Mouse (Mus musculus): Measurements from ENCODE around the gene Ofcc1. TPM values are rescaled to one million over a fixed set of nuclear protein-coding genes. Genes with fewer than 3 reads are reported as not detected.

The Ofcc1 gene
- not detected in 2 replicates for polyA plus RNA-seq (2014; fragmentation: Nextera tagmentation; extraction: Ambion mirVana)

- 76% methylated on average over 3 of the region's 3 CpGs for WGBS
- no peak for ATAC-seq (ENCODE audit: insufficient read depth, low FRiP score, low TSS enrichment)
- H3K9me3 ChIP-seq (ENCODE audit: control insufficient read depth, low read length): no peaks in the 10 kb centered on the region
- no peaks in the 10 kb centered on the region for H3K27me3 ChIP-seq (ENCODE audit: control insufficient read depth, insufficient read depth, low read length)
- H3K9ac ChIP-seq (ENCODE audit: low read length): no peak within 1 kb of the TSS
- H3K27ac ChIP-seq (ENCODE audit: low read depth, low read length): no peak within 1 kb of the TSS
- H3K36me3 ChIP-seq (ENCODE audit: control insufficient read depth, insufficient read depth, low read length): no peaks in the 10 kb centered on the region
- no peak for DNase-seq (ENCODE audit: low spot score)
- no peak within 1 kb of the TSS for H3K4me2 ChIP-seq (ENCODE audit: low read depth)
- no peaks in the 10 kb centered on the region for H3K4me1 ChIP-seq (ENCODE audit: control insufficient read depth, insufficient read depth, low read length)
- H3K4me3 ChIP-seq (ENCODE audit: low read depth, low read length): no peak within 1 kb of the TSS
These were observed at the start of gene Ofcc1 for GRCm38 (mm10) chr13:40361288-40361687. Gene Ofcc1 (minus strand): TSS chr13:40361450.

- H3K9ac ChIP-seq (ENCODE audit: low read length): no peak overlapping the region
- 94% methylated on average over 8 of the region's 8 CpGs for WGBS
- H3K27me3 ChIP-seq (ENCODE audit: control insufficient read depth, insufficient read depth, low read length): no peaks in the 10 kb centered on the region
- no peak overlapping the region for H3K4me3 ChIP-seq (ENCODE audit: low read depth, low read length)
- no peaks in the 10 kb centered on the region for H3K9me3 ChIP-seq (ENCODE audit: control insufficient read depth, low read length)
- no peak overlapping the region for H3K4me2 ChIP-seq (ENCODE audit: low read depth)
- H3K4me1 ChIP-seq (ENCODE audit: control insufficient read depth, insufficient read depth, low read length): no peaks in the 10 kb centered on the region
- no peak overlapping the region for H3K27ac ChIP-seq (ENCODE audit: low read depth, low read length)
- DNase-seq (ENCODE audit: low spot score) (no peak), ATAC-seq (ENCODE audit: insufficient read depth, low FRiP score, low TSS enrichment) (no peak)
- H3K36me3 ChIP-seq (ENCODE audit: control insufficient read depth, insufficient read depth, low read length): no peaks in the 10 kb centered on the region
These were observed 28.9 kb upstream of the Ofcc1 start for GRCm38 (mm10) chr13:40390120-40390519.

GRCm38 (mm10) chr13:40387446-40387845 is 26.2 kb upstream of the Ofcc1 start:
- 58% methylated on average over 4 of the region's 4 CpGs for WGBS
- ATAC-seq (ENCODE audit: insufficient read depth, low FRiP score, low TSS enrichment) (no peak), DNase-seq (ENCODE audit: low spot score) (no peak)
- H3K9ac ChIP-seq (ENCODE audit: low read length): no peak overlapping the region
- H3K4me2 ChIP-seq (ENCODE audit: low read depth): no peak overlapping the region
- no peaks in the 10 kb centered on the region for H3K27me3 ChIP-seq (ENCODE audit: control insufficient read depth, insufficient read depth, low read length)
- no peaks in the 10 kb centered on the region for H3K4me1 ChIP-seq (ENCODE audit: control insufficient read depth, insufficient read depth, low read length)
- no peak overlapping the region for H3K4me3 ChIP-seq (ENCODE audit: low read depth, low read length)
- no peak overlapping the region for H3K27ac ChIP-seq (ENCODE audit: low read depth, low read length)
- no peaks in the 10 kb centered on the region for H3K36me3 ChIP-seq (ENCODE audit: control insufficient read depth, insufficient read depth, low read length)
- H3K9me3 ChIP-seq (ENCODE audit: control insufficient read depth, low read length): no peaks in the 10 kb centered on the region

- Histone ChIP-seq H3K36me3 (ENCODE audit: control insufficient read depth, insufficient read depth, low read length) (no peaks in the 10 kb centered on the region), H3K9me3 (ENCODE audit: control insufficient read depth, low read length) (no peaks in the 10 kb centered on the region), H3K4me2 (ENCODE audit: low read depth) (no peak overlapping the region), H3K4me3 (ENCODE audit: low read depth, low read length) (no peak overlapping the region), H3K27me3 (ENCODE audit: control insufficient read depth, insufficient read depth, low read length) (no peaks in the 10 kb centered on the region), H3K9ac (ENCODE audit: low read length) (no peak overlapping the region), H3K27ac (ENCODE audit: low read depth, low read length) (no peak overlapping the region), H3K4me1 (ENCODE audit: control insufficient read depth, insufficient read depth, low read length) (no peaks in the 10 kb centered on the region)
- 59% methylated on average over 3 of the region's 4 CpGs for WGBS
- DNase-seq (ENCODE audit: low spot score): no peak
- ATAC-seq (ENCODE audit: insufficient read depth, low FRiP score, low TSS enrichment): no peak
These were observed 23.7 kb upstream of the Ofcc1 start for GRCm38 (mm10) chr13:40384962-40385361.

GRCm38 (mm10) chr13:40376773-40377172 is 15.5 kb upstream of the Ofcc1 start:
- Histone ChIP-seq H3K4me1 (ENCODE audit: control insufficient read depth, insufficient read depth, low read length) (no peaks in the 10 kb centered on the region), H3K4me2 (ENCODE audit: low read depth) (no peak overlapping the region), H3K27me3 (ENCODE audit: control insufficient read depth, insufficient read depth, low read length) (no peaks in the 10 kb centered on the region), H3K9ac (ENCODE audit: low read length) (no peak overlapping the region), H3K27ac (ENCODE audit: low read depth, low read length) (no peak overlapping the region), H3K9me3 (ENCODE audit: control insufficient read depth, low read length) (no peaks in the 10 kb centered on the region), H3K4me3 (ENCODE audit: low read depth, low read length) (no peak overlapping the region), H3K36me3 (ENCODE audit: control insufficient read depth, insufficient read depth, low read length) (no peaks in the 10 kb centered on the region)
- WGBS: 82% methylated on average over 5 of the region's 5 CpGs
- DNase-seq (ENCODE audit: low spot score): no peak
- ATAC-seq (ENCODE audit: insufficient read depth, low FRiP score, low TSS enrichment): no peak

GRCm38 (mm10) chr13:40366762-40367161 is 5.5 kb upstream of the Ofcc1 start:
- WGBS: 87% methylated on average over 11 of the region's 11 CpGs
- H3K4me1 ChIP-seq (ENCODE audit: control insufficient read depth, insufficient read depth, low read length): no peaks in the 10 kb centered on the region
- H3K27me3 ChIP-seq (ENCODE audit: control insufficient read depth, insufficient read depth, low read length): no peaks in the 10 kb centered on the region
- H3K27ac ChIP-seq (ENCODE audit: low read depth, low read length): no peak overlapping the region
- H3K36me3 ChIP-seq (ENCODE audit: control insufficient read depth, insufficient read depth, low read length): no peaks in the 10 kb centered on the region
- no peak for ATAC-seq (ENCODE audit: insufficient read depth, low FRiP score, low TSS enrichment)
- H3K9ac ChIP-seq (ENCODE audit: low read length): no peak overlapping the region
- H3K4me2 ChIP-seq (ENCODE audit: low read depth): no peak overlapping the region
- no peak overlapping the region for H3K4me3 ChIP-seq (ENCODE audit: low read depth, low read length)
- H3K9me3 ChIP-seq (ENCODE audit: control insufficient read depth, low read length): no peaks in the 10 kb centered on the region
- no peak for DNase-seq (ENCODE audit: low spot score)

GRCm38 (mm10) chr13:40364855-40365254 is 3.6 kb upstream of the Ofcc1 start:
- H3K4me2 ChIP-seq (ENCODE audit: low read depth): no peak overlapping the region
- H3K27ac ChIP-seq (ENCODE audit: low read depth, low read length): no peak overlapping the region
- H3K9ac ChIP-seq (ENCODE audit: low read length): no peak overlapping the region
- no peaks in the 10 kb centered on the region for H3K9me3 ChIP-seq (ENCODE audit: control insufficient read depth, low read length)
- H3K27me3 ChIP-seq (ENCODE audit: control insufficient read depth, insufficient read depth, low read length): no peaks in the 10 kb centered on the region
- ATAC-seq (ENCODE audit: insufficient read depth, low FRiP score, low TSS enrichment) (no peak), DNase-seq (ENCODE audit: low spot score) (no peak)
- no peak overlapping the region for H3K4me3 ChIP-seq (ENCODE audit: low read depth, low read length)
- WGBS: 56% methylated on average over 4 of the region's 4 CpGs
- no peaks in the 10 kb centered on the region for H3K36me3 ChIP-seq (ENCODE audit: control insufficient read depth, insufficient read depth, low read length)
- no peaks in the 10 kb centered on the region for H3K4me1 ChIP-seq (ENCODE audit: control insufficient read depth, insufficient read depth, low read length)

GRCm38 (mm10) chr13:40360692-40361091 is 558 bp downstream of the Ofcc1 start:
- H3K4me3 ChIP-seq (ENCODE audit: low read depth, low read length): no peak overlapping the region
- H3K9me3 ChIP-seq (ENCODE audit: control insufficient read depth, low read length): no peaks in the 10 kb centered on the region
- no peaks in the 10 kb centered on the region for H3K4me1 ChIP-seq (ENCODE audit: control insufficient read depth, insufficient read depth, low read length)
- no peaks in the 10 kb centered on the region for H3K36me3 ChIP-seq (ENCODE audit: control insufficient read depth, insufficient read depth, low read length)
- no peak for ATAC-seq (ENCODE audit: insufficient read depth, low FRiP score, low TSS enrichment)
- H3K9ac ChIP-seq (ENCODE audit: low read length): no peak overlapping the region
- no peak overlapping the region for H3K27ac ChIP-seq (ENCODE audit: low read depth, low read length)
- H3K27me3 ChIP-seq (ENCODE audit: control insufficient read depth, insufficient read depth, low read length): no peaks in the 10 kb centered on the region
- 40% methylated on average over 4 of the region's 4 CpGs for WGBS
- H3K4me2 ChIP-seq (ENCODE audit: low read depth): no peak overlapping the region
- DNase-seq (ENCODE audit: low spot score): no peak

- Histone ChIP-seq H3K36me3 (ENCODE audit: control insufficient read depth, insufficient read depth, low read length) (no peaks in the 10 kb centered on the region), H3K27me3 (ENCODE audit: control insufficient read depth, insufficient read depth, low read length) (no peaks in the 10 kb centered on the region), H3K4me1 (ENCODE audit: control insufficient read depth, insufficient read depth, low read length) (no peaks in the 10 kb centered on the region), H3K4me3 (ENCODE audit: low read depth, low read length) (no peak overlapping the region), H3K9me3 (ENCODE audit: control insufficient read depth, low read length) (no peaks in the 10 kb centered on the region), H3K27ac (ENCODE audit: low read depth, low read length) (no peak overlapping the region), H3K4me2 (ENCODE audit: low read depth) (no peak overlapping the region), H3K9ac (ENCODE audit: low read length) (no peak overlapping the region)
- no peak for ATAC-seq (ENCODE audit: insufficient read depth, low FRiP score, low TSS enrichment)
- 90% methylated on average over 2 of the region's 2 CpGs for WGBS
- DNase-seq (ENCODE audit: low spot score): no peak
These were observed 14.2 kb downstream of the Ofcc1 start for GRCm38 (mm10) chr13:40347045-40347444.

Data from neural tube, embryonic 11.5 days (tissue).